Comparison of ENCODE assay signal across 10 mouse cellular contexts in the genomic region with DNA sequence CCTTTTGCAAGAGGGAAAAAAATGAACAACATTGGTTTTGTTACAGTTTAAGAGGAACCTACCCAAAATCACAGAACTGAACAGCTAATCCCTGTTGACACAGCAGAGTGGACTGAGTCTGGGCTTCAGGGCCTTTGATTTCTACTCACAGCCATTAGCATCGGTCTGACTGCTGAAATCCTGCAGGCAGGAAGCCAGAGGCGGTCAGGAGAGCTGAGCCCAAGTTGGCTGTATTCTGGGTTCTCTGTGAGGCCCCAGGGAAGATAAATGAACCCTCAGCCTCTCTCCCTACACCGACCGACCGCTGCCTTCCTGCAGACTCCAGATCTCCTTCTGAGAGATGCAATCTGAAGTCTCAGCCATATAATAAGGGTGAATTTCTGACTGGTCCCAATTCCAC.
DNase-seq lines count a peak whose midpoint lies in the region; ATAC-seq and TF ChIP-seq lines count a peak whose summit lies in the region.
"Had no signal": no experiment of that assay in that cellular context is flagged by ENCODE, and none has a peak within 500 bp of the region (broad histone marks: within the 10 kb centered on the region; RNA-seq: fewer than 3 reads in every experiment).

No protein-coding gene starts in this region.

- no peak overlapping the region for H3K9ac ChIP-seq in hindbrain, embryonic 16.5 days (ENCODE audit: low read depth, low read length)
- H3K9ac ChIP-seq in heart, embryonic 12.5 days, result no peak overlapping the region; the same call in 1 of the 2 replicates
- no peak overlapping the region for H3K9ac ChIP-seq in stomach, embryonic 16.5 days (ENCODE audit: low read length)
- H3K9ac ChIP-seq in forebrain, postnatal 0 days, result no peak overlapping the region
- H3K9ac ChIP-seq: midbrain, embryonic 12.5 days had no signal

- H3K36me3 ChIP-seq in hindbrain, embryonic 16.5 days (ENCODE audit: control insufficient read depth, insufficient read depth, low read length), result no peaks in the 10 kb centered on the region
- H3K36me3 ChIP-seq in hindbrain, embryonic 10.5 days, result no peaks in the 10 kb centered on the region
- peaks cover 19% of the 10 kb centered on the region for H3K36me3 ChIP-seq in heart, embryonic 12.5 days
- H3K36me3 ChIP-seq in stomach, embryonic 16.5 days (ENCODE audit: control insufficient read depth, insufficient read depth, low read length), result no peaks in the 10 kb centered on the region
- H3K36me3 ChIP-seq in forebrain, postnatal 0 days (ENCODE audit: insufficient read depth), result no peaks in the 10 kb centered on the region
- H3K36me3 ChIP-seq: midbrain, embryonic 12.5 days had no signal

- no peaks in the 10 kb centered on the region for H3K9me3 ChIP-seq in hindbrain, embryonic 16.5 days (ENCODE audit: control insufficient read depth, low read length)
- H3K9me3 ChIP-seq in hindbrain, embryonic 10.5 days, result no peaks in the 10 kb centered on the region
- H3K9me3 ChIP-seq in heart, embryonic 12.5 days (replicated peaks), result no peaks in the 10 kb centered on the region; the same call in 1 of the 2 replicates
- H3K9me3 ChIP-seq in stomach, embryonic 16.5 days (replicated peaks; ENCODE audit: control insufficient read depth, low read length), result no peaks in the 10 kb centered on the region
- no peaks in the 10 kb centered on the region for H3K9me3 ChIP-seq in forebrain, postnatal 0 days (ENCODE audit: low read length)
- H3K9me3 ChIP-seq: midbrain, embryonic 12.5 days had no signal

- WGBS in hindbrain, embryonic 16.5 days, result 46% methylated on average over 5 of the region's 5 CpGs
- 61% methylated on average over 5 of the region's 5 CpGs for WGBS in hindbrain, embryonic 10.5 days
- 17% methylated on average over 5 of the region's 5 CpGs for WGBS in heart, embryonic 12.5 days
- 40% methylated on average over 5 of the region's 5 CpGs for WGBS in stomach, embryonic 16.5 days
- 49% methylated on average over 5 of the region's 5 CpGs for WGBS in forebrain, postnatal 0 days

- peak; percentile 48; the same call in 1 of the 2 replicates for ATAC-seq in hindbrain, embryonic 16.5 days
- 0 out of 2 replicates have a peak, but pooled peaks have one; percentile 36 for ATAC-seq in heart, embryonic 12.5 days (ENCODE audit: insufficient number of reproducible peaks, low FRiP score)
- peak; percentile 77; the same call in 1 of the 2 replicates for ATAC-seq in stomach, embryonic 16.5 days (ENCODE audit: insufficient read depth, low FRiP score)
- ATAC-seq in forebrain, postnatal 0 days, result no peak
- ATAC-seq: inflammation-experienced regulatory T-cells, adult 6 months had no signal

- no peaks in the 10 kb centered on the region for H3K27me3 ChIP-seq in hindbrain, embryonic 16.5 days (replicated peaks; ENCODE audit: control insufficient read depth, insufficient read depth, low read length)
- H3K27me3 ChIP-seq in hindbrain, embryonic 10.5 days (ENCODE audit: insufficient read depth, poor library complexity, severe bottlenecking), result no peaks in the 10 kb centered on the region
- H3K27me3 ChIP-seq in heart, embryonic 12.5 days (replicated peaks), result no peaks in the 10 kb centered on the region
- no peaks in the 10 kb centered on the region for H3K27me3 ChIP-seq in stomach, embryonic 16.5 days (ENCODE audit: control insufficient read depth, insufficient read depth, low read length)
- H3K27me3 ChIP-seq in forebrain, postnatal 0 days (ENCODE audit: insufficient read depth, low read length), result no peaks in the 10 kb centered on the region
- H3K27me3 ChIP-seq: midbrain, embryonic 12.5 days had no signal

- no peak overlapping the region for H3K4me2 ChIP-seq in hindbrain, embryonic 16.5 days (ENCODE audit: low read length)
- H3K4me2 ChIP-seq in heart, embryonic 12.5 days, result no peak overlapping the region
- H3K4me2 ChIP-seq in stomach, embryonic 16.5 days (ENCODE audit: low read depth, low read length), result no peak overlapping the region
- H3K4me2 ChIP-seq in forebrain, postnatal 0 days (ENCODE audit: low read depth), result no peak overlapping the region
- H3K4me2 ChIP-seq: midbrain, embryonic 12.5 days had no signal

- H3K4me1 ChIP-seq in hindbrain, embryonic 16.5 days (ENCODE audit: control insufficient read depth, insufficient read depth, low read depth, low read length), result peaks cover 5% of the 10 kb centered on the region
- peaks cover 5% of the 10 kb centered on the region; the same call in 1 of the 2 replicates for H3K4me1 ChIP-seq in hindbrain, embryonic 10.5 days (replicated peaks)
- H3K4me1 ChIP-seq in heart, embryonic 12.5 days (replicated peaks), result peaks cover 13% of the 10 kb centered on the region; the same call in 1 of the 2 replicates
- 0 out of 2 replicates have a peak, but pooled peaks cover 4% of the 10 kb centered on the region for H3K4me1 ChIP-seq in stomach, embryonic 16.5 days (ENCODE audit: control insufficient read depth, insufficient read depth, low read length)
- H3K4me1 ChIP-seq in forebrain, postnatal 0 days (ENCODE audit: insufficient read depth), result no peaks in the 10 kb centered on the region
- H3K4me1 ChIP-seq: midbrain, embryonic 12.5 days had no signal

- no peak for DNase-seq in hindbrain, embryonic 10.5 days (ENCODE audit: low spot score)
- DNase-seq in right cerebral cortex, postnatal 10 days (ENCODE audit: low spot score in 2 of 2), result peak; percentile 69 to 74
- no peak for DNase-seq in right cerebral cortex, postnatal 25 days
- no peak for DNase-seq in forebrain, postnatal 0 days
- DNase-seq in yolk sac, embryonic 10.5 days (ENCODE audit: low spot score), result no peak

- H3K4me3 ChIP-seq in hindbrain, embryonic 16.5 days (ENCODE audit: low read length), result no peak overlapping the region
- H3K4me3 ChIP-seq in hindbrain, embryonic 10.5 days, result no peak overlapping the region
- H3K4me3 ChIP-seq in heart, embryonic 12.5 days, result no peak overlapping the region
- H3K4me3 ChIP-seq in stomach, embryonic 16.5 days (replicated peaks; ENCODE audit: low read length), result no peak overlapping the region
- H3K4me3 ChIP-seq in forebrain, postnatal 0 days (ENCODE audit: low read depth, low read length), result no peak overlapping the region
- H3K4me3 ChIP-seq: midbrain, embryonic 12.5 days had no signal

- H3K27ac ChIP-seq in hindbrain, embryonic 16.5 days (ENCODE audit: low read depth, low read length), result no peak overlapping the region
- H3K27ac ChIP-seq in hindbrain, embryonic 10.5 days, result no peak overlapping the region
- H3K27ac ChIP-seq in heart, embryonic 12.5 days (ENCODE audit: poor library complexity, severe bottlenecking), result peak overlapping the region; percentile 47; the same call in 1 of the 2 replicates
- H3K27ac ChIP-seq in stomach, embryonic 16.5 days (ENCODE audit: low read length), result peak overlapping the region; percentile 75
- H3K27ac ChIP-seq in forebrain, postnatal 0 days (ENCODE audit: low read depth, low read length), result no peak overlapping the region
- H3K27ac ChIP-seq: midbrain, embryonic 12.5 days had no signal

- no peak for TF ChIP-seq CTCF in forebrain, postnatal 0 days (IDR thresholded peaks at IDR 0.05; ENCODE audit: low read depth)

Comparison
In these comparisons a context has a peak if more than half of its experiments do, and no peak if none do; other contexts are left out.
1. DNase-seq: peak in right cerebral cortex, postnatal 10 days (2 of 2); none in hindbrain, embryonic 10.5 days (single experiment), right cerebral cortex, postnatal 25 days (single experiment), forebrain, postnatal 0 days (single experiment) and yolk sac, embryonic 10.5 days (single experiment).
2. H3K27ac ChIP-seq: peak in heart, embryonic 12.5 days (single experiment) and stomach, embryonic 16.5 days (single experiment); none in hindbrain, embryonic 16.5 days (single experiment), hindbrain, embryonic 10.5 days (single experiment) and forebrain, postnatal 0 days (single experiment).